Mouse (Mus musculus) G1E (cell line): ENCODE measurements around the gene Fbxo39.

ENCODE experiments used
- CTCF ChIP-seq: IDR thresholded peaks from 2 replicates; pipeline ENCODE4 v1.5.1; 2012; ENCODE audit warnings: low read depth, low read length, inconsistent platforms, mixed read lengths
- GATA1 ChIP-seq: IDR thresholded peaks from 2 replicates; pipeline ENCODE4 v1.6.1; 2012; ENCODE audit warnings: borderline replicate concordance, low read length, inconsistent platforms, mixed read lengths
- GATA2 ChIP-seq: IDR thresholded peaks from 2 replicates; pipeline ENCODE4 v1.6.1; 2012; ENCODE audit warnings: low read depth, low read length, inconsistent platforms, borderline replicate concordance
- POLR2AphosphoS5 ChIP-seq: IDR thresholded peaks from 2 replicates; pipeline ENCODE4 v1.6.1; 2012; ENCODE audit warnings: low read depth, low read length, inconsistent platforms; ENCODE audit not compliant: insufficient replicate concordance

DNA sequence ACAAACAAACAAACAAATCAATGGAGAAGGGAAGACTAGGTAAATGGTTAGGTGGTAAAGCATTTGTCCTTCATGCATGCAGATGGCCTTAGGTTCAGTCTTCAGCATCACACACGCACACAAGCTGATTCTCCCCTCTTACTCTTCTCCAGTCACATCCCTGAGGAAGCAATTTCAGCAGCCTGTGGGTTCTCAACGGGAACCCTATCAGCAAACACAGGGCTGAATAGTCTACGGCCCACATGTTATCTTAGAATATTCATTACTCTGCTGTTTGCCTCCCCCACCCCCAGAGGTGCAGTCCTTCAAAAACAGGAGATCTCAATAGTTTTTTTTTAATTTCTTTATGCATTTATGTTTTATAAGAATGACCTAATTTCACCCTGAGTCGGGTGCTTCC, 3.8 kb upstream of the Fbxo39 start:
- no peak for TF ChIP-seq GATA1
- TF ChIP-seq POLR2AphosphoS5 = no peak
- TF ChIP-seq GATA2 = no peak
- TF ChIP-seq CTCF = no peak
